Mouse (Mus musculus): ENCODE data around the gene Aak1. TPM values are rescaled to one million over a fixed set of nuclear protein-coding genes. Genes with fewer than 3 reads are reported as not detected.
A peak's percentile ranks its signal among the peaks of the same experiment; 100 is the strongest.
"Not testable (repeated sequence)": the region's sequence is repeated elsewhere in the genome, so short reads cannot be mapped to it uniquely, and the experiment has no call there.

Aak1 gene
- total RNA-seq, 2 experiments from 2014 or later: 75.4 to 89.1 TPM

- intact Hi-C loops (cut with DNase I): no loop called here
- DNase-seq (ENCODE audit: low spot score): no peak
Measured at GRCm38 (mm10) chr6:86876451-86876850, 27.1 kb downstream of the Aak1 start.

DNA sequence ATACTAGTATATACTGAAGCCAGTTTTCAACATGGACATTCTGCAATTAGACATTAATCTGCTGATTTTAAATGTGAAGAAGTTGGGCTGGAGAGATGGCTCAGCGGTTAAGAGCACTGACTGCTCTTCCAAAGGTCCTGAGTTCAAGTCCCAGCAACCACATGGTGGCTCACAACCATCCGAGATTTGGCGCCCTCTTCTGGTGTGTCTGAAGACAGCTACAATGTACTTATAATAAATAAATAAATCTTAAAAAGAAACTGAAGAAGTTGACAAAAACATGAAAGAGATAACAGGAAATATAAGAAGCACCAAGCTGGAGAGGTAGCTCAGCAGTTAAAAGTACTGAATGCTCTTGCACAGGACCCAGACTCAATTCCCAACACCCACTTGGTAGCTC lies 29.3 kb downstream of the Aak1 start:
- intact Hi-C loops (cut with DNase I): loop anchor here (2.0 kb wide), 1 partner anchor 26 kb away; no protein-coding TSS in a partner anchor
- DNase-seq (ENCODE audit: low spot score): not testable (repeated sequence)

- intact Hi-C loops (cut with DNase I): loop anchor here (2.0 kb wide), 1 partner anchor 25 kb away; no protein-coding TSS in a partner anchor
- peak; percentile 13 for DNase-seq (ENCODE audit: low spot score)
Measured at GRCm38 (mm10) chr6:86879314-86879713, 30.0 kb downstream of the Aak1 start.

GRCm38 (mm10) chr6:86884230-86884629 lies 34.9 kb downstream of the Aak1 start:
- intact Hi-C loops (cut with DNase I): no loop called here
- DNase-seq (ENCODE audit: low spot score): no peak

- intact Hi-C loops (cut with DNase I): no loop called here
Measured at GRCm38 (mm10) chr6:86884746-86885145, 35.4 kb downstream of the Aak1 start.

GRCm38 (mm10) chr6:86885816-86886529 lies 36.7 kb downstream of the Aak1 start:
- no peak for DNase-seq (ENCODE audit: low spot score)
- intact Hi-C loops (cut with DNase I): no loop called here

More at GRCm38 (mm10) chr6:86884746-86885145, 35.4 kb downstream of the Aak1 start:
- DNase-seq (ENCODE audit: low spot score): no peak

- intact Hi-C loops (cut with DNase I): no loop called here
- DNase-seq (ENCODE audit: low spot score): no peak
Measured at GRCm38 (mm10) chr6:86886803-86887202, 37.5 kb downstream of the Aak1 start.

GRCm38 (mm10) chr6:86897520-86897919 lies 48.2 kb downstream of the Aak1 start:
- intact Hi-C loops (cut with DNase I): no loop called here
- DNase-seq (ENCODE audit: low spot score): no peak

GRCm38 (mm10) chr6:86899053-86899452 lies 49.7 kb downstream of the Aak1 start:
- intact Hi-C loops (cut with DNase I): no loop called here
- DNase-seq (ENCODE audit: low spot score): no peak

DNA sequence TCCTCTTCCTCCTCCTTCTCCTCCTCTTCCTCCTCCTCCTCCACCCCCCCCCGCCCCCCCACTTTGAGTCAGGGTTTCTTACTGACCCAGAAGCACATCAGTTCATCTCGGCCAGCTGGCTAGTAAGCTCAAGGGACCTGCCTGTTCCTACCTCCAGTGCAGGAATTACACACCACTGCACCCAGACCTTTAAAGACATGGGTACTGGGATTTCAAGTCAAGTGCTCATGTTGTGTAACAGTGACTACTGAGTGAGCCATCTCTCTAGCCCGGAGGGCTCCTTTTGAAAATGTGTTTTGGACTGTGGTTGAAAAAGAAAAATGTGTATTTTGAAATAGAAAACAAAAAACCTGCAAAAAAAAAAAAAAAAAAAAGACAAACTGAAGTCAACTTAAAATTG lies 50.6 kb downstream of the Aak1 start:
- no peak for DNase-seq (ENCODE audit: low spot score)
- intact Hi-C loops (cut with DNase I): no loop called here

DNA sequence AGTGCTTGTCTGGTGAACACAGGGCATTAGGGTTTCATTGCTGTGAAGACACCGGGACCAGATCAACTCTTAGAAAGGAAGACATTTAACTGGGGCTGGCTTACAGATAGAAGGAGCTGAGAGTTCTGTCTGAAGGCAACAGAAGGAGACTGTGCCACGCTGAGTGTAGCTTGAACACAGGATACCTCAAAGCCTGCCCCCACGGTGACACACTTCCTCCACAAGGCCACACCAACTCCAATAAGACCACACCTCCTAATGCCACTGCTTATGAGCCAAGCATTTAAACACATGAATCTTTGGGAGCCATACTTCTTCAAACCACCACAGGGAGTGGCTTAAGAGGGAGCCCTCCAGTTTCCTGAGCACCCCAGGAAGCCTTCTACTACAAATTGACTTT lies 51.2 kb downstream of the Aak1 start:
- no peak for DNase-seq (ENCODE audit: low spot score)
- intact Hi-C loops (cut with DNase I): no loop called here

DNA sequence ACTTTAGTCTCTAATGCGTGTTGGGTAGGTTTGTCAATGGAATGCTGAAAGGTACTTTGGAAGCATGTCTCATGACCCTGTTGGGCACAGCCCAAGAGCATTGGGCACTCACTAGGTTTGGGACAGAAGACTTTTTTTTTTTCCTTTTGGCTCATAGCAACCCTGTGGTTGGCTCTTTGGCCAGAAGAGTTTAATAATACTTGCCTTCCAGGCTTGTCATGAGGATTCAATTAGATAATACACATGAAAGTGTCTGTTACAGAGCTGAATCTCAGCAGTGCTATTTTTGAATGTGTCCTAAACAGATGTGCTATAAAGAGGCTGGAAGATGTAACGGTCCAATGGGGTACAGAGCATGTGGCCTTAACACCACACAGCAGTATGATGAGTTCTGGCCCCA lies 56.2 kb downstream of the Aak1 start:
- DNase-seq (ENCODE audit: low spot score): no peak
- intact Hi-C loops (cut with DNase I): loop anchor here (2.0 kb wide), 1 partner anchor 27 kb away; no protein-coding TSS in a partner anchor

DNA sequence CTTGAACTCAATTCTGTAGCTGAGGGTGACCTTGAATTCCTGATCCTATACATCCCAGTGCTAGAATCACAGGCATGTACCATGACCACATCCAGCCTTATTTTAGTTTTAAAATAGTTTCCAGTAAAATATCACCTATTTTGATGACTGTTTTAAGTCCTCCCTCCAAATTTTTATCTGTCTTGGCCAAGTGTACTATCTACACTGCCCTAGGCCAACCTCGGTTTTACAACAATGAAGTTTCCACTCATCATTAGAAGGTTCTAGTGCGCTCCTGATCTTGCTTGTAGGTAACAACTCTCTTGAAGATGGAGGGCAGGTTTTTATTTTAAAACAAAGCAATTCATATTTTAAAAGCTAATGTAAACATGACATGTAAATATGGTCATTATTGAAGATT lies 57.9 kb downstream of the Aak1 start:
- DNase-seq (ENCODE audit: low spot score): no peak
- intact Hi-C loops (cut with DNase I): no loop called here

DNA sequence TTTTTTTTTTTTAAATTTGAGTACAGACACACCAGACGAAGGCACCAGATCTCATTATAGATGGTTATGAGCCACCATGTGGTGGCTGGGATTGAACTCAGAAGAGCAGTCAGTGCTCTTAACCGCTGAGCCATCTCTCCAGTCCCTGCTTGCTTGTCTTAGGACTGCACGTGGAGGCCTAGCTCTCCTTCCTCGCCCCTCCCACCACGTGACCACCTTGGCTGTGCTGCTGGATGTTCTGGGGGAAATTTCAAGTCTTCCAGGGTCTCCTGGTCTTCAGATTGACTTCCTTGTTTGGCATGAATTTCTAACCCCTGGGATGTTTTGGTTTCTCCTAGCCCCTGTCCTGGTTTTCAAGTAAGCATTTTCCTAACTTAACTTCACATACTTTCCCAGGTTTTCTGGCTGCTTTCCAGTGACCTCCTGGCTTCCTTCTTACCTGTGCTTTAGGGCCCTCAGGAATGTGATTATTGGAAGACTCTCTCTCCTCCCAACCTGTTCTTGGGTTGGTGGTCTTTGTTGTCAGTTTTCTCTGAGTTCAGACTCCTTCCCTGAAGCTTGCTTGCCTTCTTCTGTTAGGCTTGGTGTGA lies 59.3 kb downstream of the Aak1 start:
- no peak for DNase-seq (ENCODE audit: low spot score)
- intact Hi-C loops (cut with DNase I): no loop called here

DNA sequence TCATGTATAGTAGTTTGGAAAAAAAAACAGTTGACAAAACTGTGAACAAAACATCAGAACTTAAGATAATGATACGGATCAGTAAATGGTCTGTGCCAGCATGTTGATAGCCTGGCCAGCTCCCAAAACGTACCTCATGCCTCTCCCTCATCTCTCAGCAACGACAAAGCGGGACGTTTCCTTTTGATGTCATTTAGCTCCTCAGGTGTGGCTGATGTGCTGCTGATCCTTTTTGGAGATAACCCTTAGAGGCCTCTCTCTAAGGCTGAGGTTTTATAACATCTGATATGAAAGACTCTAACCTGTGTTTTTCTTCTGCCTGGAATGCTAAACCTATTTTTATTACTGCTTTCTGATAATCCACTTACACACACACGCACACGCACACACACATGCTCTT lies 60.6 kb downstream of the Aak1 start:
- DNase-seq (ENCODE audit: low spot score): no peak
- intact Hi-C loops (cut with DNase I): no loop called here

DNA sequence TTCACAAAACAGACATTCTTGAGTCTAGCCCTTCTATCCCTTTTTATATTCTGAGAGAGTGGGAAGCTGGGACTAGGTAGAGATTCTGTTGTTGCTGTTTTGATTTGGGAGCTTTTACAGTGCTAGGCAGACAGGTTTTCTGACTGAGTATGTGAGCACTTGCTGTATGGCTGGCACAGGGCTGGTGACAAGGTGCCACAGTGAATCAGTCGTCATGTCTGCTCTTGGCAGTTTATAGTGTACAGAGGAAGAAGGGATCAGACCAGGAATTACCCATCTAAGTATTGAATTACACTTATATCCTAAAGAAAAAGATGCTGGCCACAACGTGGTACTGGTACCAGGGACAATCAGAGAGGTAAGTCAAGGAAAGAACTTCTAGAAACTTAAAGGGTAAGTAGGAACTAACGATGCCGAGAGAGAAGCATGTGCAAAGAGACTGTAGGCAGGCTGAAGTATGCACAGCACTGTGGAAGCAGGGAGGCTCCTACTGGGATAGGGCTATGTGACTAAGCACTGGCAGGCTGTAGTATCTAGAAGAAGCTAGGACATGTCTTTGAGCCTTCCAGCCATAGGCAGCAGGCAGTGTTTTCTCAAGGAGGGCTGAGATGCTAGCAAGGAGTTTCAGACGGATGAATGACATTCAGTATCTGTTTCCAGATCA lies 67.0 kb downstream of the Aak1 start:
- intact Hi-C loops (cut with DNase I): no loop called here
- DNase-seq (ENCODE audit: low spot score): no peak

DNA sequence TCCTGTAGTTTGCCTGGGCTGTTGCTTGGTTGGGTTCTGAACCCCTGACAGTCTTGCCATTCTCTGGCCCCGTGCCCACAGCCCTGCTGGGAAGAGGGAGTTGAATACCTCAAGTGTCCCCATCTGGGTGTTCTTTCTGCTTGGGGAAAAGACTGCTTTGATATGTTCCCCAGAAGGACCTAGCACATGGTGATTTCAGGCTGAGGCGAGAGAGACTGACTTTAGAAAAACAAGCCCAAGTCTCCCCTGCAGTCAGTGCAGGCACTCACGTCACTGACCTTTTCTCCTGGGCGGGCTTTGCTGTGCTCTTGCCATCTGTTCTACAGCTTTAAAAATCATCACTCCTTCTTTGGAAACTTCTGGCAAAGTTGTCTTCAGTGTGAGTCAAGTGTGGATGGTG lies 67.9 kb downstream of the Aak1 start:
- DNase-seq (ENCODE audit: low spot score): peak; percentile 20
- intact Hi-C loops (cut with DNase I): no loop called here

GRCm38 (mm10) chr6:86918058-86918835 lies 68.9 kb downstream of the Aak1 start:
- intact Hi-C loops (cut with DNase I): loop anchor here (2.0 kb wide), 1 partner anchor 67 kb away; no protein-coding TSS in a partner anchor
- DNase-seq (ENCODE audit: low spot score): no peak

DNA sequence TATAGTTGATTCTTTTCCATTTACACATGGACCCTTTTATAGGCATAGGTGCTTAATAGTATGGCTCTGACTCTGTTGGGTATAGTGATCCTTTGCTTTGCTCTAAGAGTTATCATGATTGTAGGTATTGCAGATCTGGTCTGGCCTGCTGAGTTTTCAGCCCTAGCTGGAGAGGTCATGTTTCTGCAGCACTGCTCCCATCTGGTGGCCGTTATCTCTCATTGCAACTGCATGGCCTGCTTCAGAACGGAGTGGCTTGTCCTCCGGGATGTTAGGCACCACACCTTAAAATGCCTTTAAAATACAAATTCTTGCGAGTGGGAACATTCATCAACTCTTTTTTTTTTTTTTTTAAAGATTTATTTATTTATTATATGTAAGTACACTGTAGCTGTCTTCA lies 72.6 kb downstream of the Aak1 start:
- intact Hi-C loops (cut with DNase I): loop anchor here (1.0 to 5.0 kb wide), 2 partner anchors 109 to 175 kb away; no protein-coding TSS in a partner anchor
- DNase-seq (ENCODE audit: low spot score): peak; percentile 42

GRCm38 (mm10) chr6:86924746-86925145 lies 75.4 kb downstream of the Aak1 start:
- no peak for DNase-seq (ENCODE audit: low spot score)
- intact Hi-C loops (cut with DNase I): loop anchor here (5.0 kb wide), 1 partner anchor 177 kb away; no protein-coding TSS in a partner anchor

All from heart, postnatal 25 days (tissue).